Mouse (Mus musculus) thymus, adult 18-20 months (tissue): ENCODE data around the gene Msi2.

Experiments used
- DNase-seq, 2 experiments: peaks; one replicate each; pipeline ENCODE4 v3.0.0; 2022; ENCODE audit warnings: mixed read lengths in 2 of 2

Msi2 gene

DNA sequence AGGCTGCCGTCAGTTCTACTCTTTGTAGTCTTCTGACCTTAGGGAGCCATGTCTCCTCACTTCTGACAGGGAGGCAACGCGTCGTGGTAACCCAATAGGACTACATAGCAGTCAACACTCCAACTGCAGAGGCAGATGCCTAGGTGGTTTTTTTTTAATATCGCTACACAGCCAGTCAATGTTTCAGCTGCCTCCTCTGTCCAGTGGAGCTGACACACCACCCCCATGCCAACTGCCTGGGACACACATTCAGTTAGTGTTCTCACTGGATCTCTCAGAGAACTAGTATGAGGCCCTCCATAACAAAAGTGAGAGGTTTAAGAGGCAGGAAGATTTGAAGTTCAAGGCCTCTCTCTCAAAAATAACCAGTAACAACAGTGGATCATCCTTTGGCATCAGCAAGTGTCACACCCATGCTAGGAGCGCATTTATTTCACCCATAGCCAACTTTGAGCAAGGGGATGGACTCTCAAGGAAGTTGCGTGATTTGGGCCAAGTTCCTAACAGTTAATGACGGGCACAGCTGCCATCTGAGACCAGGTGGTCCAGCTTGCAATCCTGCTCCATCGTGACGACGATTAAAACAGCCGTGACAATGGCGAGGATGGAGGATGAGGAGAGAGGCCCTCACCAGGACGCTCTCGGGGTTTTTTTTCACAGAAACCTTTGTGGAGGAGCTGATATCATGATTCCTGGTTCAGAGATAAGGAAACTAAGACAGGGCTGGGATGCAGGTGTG, 8.3 kb downstream of the Msi2 start:
- no peak for DNase-seq

DNA sequence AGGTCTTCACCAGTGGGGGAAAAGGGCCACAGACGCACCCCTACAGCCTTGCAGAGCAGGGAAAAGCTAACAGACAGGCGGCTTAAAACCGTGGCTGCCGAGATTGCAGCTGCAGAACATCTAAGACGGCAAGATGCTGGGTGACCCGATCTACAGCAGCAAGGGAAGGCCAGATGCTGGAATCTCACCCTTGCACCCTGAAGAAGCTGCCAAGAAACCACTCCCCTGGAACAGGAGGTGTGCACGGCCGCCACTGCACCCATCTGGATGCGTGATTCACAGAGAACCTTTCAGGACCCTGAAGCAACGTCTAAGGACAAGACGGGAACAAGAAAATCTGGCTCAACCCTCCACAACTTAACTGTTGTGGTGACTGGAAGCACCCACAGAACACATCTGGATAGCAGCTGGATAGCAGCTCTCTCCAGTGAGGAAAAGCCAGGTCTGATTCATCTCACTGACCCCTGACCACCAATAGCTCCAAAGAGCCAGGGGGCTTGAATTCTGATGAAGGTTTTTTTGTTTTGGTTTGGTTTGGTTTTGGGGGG, 11.0 kb downstream of the Msi2 start:
- DNase-seq: no peak

DNA sequence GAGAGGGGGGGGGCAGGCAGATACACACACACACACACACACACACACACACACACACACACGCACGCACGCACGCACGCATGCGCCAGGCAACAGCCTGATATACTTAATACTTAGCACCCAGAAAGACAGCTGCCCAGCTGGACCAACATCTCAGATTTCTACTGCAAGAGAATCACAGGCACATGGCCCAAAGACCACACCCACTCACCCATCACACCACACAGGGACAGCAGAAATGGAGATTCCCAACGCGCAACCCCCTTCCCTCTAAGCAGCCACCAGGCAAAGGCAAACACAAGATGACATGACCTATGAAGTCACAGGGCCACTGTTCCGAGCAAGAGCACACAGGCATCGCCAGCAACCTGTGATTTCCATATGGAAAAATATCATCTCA, 13.6 kb downstream of the Msi2 start:
- no peak for DNase-seq

DNA sequence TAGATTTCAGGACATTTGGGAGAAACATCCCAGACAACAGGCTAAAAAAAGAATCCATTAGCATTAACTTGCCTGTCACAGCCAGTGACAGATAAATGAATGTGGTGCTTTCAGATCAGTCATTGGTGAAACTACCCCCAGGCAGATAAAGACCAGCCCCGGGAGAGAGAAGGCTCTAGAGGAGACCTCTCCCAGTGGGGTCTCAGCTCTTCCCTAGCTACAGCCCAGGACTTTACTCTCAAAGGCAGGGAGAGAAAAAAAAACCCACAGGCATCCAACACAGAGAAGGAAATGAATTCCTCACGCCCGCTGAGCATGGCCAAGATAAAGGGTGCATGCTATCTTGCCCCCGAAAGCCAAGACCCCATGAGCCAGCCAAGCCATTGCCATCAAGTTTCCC, 15.1 kb downstream of the Msi2 start:
- no peak for DNase-seq

DNA sequence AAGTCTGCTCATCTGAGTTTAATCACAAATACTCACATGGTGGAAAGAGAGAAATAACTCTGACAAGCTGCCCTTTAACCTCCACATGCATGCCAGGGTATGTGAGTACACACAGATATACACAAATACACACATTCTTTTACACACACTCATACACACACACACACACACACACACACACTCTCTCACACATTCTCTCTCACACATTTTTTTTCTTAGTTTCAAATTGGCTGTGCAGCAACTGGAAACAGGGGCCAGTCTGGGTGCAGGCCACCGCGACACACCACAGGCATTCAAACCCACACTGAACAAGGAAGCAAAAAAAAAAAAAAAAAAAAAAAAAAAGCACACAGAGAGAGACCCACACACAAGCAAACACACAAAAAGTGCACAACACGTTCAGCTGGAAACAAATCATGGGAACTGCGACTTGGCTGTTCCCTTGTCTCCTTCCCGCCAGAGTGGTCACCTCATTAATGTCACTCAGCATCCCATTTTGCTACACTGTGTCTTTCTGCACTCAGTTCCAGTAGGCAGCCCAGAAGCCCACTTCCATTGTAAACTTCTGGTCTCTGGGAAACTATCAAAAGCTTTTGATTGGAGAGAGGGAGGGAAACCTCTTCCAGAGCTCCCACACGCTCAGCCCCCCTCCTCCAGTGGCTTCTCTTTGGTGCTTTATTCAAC, 16.2 kb downstream of the Msi2 start:
- no peak for DNase-seq

DNA sequence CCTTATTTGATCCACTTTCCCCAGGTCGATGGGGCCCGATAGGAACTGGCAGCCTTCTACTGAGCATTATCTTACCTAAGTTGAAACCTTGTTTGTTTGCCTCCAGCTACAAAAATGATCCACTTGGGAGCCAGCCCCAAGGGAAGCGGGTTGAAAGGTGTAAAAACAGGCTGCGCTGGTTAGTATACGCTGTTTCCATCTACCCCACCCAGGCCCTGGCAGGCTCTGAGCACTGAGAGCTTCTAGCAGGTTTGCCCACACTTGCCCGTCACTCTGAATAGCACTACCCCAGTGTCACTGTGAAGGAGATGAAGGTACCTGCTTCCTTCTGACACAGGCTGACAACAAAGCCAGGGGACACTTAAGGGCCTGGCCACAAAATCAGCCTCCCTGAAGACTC, 17.3 kb downstream of the Msi2 start:
- DNase-seq: no peak

DNA sequence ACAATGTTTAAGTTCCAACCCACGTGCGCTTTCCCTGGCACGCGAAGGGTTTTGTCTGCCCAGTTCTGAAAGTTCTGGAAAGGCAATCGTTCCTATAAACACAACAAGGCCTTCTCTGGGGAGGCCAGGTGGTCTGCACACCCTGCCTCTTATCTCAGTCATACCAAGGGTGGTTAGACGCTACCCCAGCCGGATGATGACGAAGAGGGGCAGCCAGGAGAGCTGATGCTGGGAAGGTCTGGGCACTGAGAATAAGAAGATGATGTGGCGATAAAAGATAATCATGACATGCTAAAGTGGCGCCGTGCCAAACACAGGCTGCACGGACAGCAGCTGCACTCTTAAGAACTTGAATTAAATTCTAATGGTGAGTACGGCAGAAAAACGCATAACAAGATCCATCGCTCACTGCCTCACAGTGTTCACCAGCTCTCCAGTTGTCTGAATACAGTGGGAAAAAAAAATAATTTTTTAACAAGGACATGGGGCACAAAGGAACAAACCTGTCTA, 18.1 kb downstream of the Msi2 start:
- DNase-seq: no peak

DNA sequence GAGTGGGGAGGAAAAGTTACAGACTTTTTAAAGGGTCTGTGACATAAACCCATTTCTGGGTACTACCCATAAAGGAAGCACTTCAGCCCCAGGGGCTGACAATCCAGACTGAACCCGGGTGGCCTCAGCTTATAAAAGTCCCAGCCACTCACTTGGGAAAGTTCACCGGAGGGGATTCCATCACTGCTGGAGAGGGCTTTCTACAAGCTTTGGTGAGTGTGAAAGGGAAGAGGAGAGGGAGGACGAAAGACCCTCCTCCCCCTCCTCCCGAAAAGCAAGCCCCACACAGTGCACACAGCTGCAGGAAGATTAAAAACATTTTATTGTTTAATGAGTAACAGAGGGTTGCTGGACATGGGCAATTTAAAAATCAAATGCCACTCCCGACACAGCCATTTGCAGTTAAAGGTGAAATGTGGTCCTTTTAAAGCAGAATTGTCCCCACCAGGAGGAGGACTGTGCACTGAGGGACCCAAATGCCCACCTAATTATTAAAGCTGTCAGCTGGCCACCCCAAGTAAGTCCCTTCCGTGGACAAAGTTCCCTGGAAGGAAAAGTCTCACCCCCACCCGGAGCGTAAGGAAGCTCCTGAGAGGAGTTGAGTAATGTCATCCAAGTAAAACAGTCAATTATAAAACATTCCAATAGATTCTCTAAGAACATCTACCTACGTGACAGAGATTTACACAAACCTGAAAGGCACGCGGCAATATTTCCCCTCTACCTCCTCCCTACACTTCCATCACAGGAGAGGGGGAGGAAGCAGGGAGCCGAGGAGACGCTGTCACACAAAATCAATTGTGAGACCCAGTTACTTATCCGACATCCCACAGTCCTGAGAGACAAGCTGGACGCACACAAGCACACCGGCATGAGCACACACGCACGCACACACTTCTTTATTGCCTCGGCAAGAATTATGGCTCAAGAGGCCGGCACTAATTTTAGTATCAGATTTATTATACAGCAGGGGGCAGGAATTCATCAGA, 24.1 kb downstream of the Msi2 start:
- no peak for DNase-seq

DNA sequence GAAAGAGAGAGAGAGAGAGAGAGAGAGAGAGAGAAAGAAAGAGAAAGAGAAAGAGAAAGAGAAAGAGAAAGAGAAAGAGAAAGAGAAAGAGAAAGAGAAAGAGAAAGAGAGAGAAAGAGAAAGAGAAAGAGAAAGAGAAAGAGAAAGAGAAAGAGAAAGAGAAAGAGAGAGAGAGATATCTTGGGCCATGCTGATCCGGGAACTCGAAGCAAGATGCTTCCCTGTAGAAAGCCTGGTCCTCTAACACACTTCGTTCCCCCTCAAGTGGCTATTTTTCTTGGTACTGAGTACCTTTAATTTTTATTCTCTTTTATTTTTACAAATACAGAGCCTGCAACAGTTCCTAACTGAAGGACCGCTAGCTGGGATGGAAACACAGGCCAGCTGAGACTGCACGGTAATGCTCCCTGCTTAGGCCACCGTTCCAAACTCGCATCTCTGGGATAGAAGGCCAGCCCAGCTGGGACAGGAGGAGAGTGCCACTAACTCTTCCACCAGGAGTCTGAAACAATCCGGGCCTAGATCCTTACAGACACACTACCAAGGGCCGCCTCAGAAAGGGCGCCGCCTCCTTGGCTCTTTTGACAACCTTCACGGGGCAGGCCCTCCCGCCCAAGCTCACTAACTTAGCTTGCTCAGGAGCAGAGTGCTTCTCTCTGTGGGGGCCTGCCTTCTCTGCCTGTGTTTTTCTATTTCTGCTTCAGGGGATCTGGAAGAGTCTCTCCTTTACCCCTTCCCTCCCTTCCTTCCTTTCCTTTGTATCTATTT, 25.1 kb downstream of the Msi2 start:
- no peak for DNase-seq

DNA sequence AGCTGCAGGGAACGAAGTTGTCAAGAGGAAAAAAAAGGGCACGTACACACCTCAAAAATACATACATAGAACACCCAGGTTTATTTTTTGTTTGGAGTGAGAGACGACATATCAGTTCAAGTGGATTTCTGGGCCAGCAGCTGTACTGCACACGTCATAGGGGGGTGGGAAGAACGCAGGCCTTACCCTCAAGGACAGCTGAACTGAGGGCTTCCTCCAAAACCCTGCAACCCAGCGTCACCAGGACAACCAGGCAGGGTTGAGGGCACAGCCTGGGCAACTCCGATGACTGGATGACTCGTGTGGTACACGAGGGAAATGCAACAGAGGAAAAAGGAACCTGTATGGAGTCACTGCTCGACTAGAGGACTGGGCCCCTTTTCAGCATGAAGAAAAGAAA, 25.9 kb downstream of the Msi2 start:
- peak in 1 of 2 experiments; percentile 34 for DNase-seq

DNA sequence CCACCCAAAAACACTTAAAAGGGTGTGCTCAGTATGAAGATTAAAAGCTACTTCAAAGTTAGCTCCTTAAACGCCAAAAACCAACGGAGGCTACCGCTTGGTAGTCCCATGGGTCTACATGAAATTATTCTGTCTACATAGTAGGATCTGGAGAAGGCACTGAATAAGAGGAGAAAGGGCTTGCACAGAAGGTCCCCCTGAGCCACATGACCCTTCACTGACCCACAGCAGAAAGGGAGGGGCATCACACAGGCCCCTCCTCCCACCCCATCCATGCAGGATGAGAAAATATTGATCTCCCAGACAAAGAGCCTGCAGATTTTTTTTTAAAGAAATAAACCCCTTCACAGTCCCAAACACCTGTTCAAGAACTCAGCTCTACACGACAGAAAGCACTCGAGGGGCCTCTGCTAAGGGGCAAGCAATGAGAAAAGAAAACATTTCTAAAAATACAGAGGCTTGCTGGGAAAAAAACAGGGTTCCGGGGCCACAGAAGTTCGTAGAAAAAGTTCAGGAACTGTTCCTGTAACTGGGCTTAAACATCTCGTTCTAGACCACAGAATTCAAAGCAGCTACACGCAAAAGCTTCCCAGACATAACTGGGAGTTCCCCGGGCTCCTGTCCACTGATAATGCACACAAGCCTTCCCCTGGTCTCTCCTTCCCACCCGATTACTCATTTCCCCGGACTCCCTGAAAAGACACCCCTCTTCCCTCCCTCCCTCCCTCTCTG, 27.6 kb downstream of the Msi2 start:
- DNase-seq: no peak

DNA sequence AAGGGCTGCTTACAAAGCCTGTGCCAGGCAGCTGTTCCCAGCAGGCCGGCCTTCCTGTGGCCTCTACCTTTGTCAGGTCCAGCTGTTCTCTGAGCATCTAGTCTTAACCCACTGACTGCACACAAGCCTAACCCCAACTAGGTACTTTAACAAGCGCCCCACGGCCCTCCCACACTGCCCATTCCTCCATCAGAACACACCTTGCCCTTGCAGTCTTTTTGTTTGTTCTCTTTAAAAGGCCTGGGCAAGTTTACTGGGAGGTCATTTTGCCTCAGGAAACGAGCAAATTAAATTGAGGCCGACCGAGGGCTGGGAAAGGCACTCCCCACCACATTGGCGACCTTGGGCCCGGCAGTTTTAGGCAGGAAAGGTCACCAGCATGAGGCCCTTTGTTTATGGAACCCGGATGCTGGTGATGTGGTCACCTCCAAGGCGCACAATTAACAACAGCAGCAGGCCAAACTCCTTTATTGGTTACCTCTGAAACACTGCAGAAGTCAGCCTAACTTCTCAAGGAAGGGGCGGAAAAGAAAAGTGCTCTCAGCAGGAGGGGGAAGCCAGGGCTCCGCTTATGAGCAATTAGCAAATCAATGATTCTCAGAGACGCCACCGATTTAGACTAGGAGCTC, 28.4 kb downstream of the Msi2 start:
- no peak for DNase-seq

DNA sequence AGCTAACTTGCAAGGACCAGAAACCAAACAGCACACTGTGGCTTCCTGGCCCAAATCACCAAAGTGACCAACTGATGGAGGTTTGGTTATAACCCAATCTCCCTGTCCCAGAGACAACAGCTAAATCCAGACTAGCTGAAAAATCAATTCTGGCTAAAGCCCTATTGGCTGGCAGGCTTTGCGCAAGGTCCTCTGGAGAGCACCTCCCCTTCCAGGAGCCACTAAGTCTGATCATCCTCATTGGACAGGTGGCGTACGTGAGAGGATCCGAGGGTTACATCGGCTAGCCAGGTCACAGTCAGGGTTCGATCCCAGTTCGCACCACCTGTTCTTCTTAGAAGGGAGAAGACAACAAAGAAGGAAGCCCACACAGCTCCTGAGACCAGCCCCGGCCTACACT, 29.7 kb downstream of the Msi2 start:
- DNase-seq: no peak

DNA sequence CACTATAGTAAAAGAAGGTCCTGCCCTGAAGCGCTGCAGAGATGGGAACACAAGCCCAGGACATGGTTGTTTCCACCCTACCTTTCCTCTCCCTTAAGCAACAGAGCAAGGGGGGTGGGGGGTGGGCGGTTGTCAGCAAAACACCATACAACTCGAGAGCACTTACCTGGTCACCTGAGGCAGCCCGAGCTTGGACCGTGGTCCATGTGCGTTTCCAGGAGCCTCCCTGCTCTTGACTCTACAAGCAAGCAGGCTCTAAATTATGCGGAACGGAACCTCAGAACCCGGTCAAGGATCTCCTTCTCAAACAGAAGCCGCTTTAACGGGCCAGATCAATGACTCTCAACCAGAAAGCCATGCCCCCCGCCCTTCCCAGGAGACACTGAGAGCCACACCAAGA, 30.6 kb downstream of the Msi2 start:
- DNase-seq: no peak

DNA sequence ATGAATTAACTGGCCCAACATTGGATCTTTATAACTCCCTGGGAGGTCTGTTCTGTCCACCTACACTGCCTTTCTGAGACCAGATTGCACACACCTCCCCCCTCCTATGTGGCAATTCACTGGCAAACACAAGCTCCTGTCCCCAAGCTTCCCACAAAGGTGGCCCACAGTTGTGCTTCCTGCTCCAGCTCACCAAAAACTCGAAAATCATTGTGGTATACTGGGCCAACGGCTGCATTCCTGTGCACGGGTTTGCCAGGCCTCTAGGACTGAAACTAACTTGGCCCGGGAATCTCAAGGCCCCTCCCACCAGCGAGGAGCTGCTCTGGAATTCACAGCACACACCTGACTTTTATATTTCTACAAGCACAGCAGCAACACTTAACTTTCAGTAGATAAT, 31.3 kb downstream of the Msi2 start:
- no peak for DNase-seq

DNA sequence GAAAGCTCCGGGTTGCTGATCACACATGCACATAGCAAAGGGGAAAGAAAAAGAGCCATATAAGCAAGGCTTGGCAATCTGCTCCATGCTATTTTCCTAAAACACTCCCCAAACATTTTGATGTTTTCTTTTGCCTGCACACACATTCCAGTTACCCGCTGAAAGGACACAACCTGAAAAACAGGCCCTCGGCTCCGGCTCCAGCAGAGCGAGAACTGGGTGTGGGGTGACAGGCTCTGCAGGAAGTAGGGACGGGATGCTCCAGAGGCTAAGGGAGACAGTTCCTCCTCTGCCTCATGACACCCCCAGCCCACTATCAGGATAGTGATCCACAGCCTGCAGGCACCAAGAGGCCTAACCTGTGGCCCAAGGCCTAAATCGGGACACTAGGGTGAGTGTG, 32.3 kb downstream of the Msi2 start:
- no peak for DNase-seq

DNA sequence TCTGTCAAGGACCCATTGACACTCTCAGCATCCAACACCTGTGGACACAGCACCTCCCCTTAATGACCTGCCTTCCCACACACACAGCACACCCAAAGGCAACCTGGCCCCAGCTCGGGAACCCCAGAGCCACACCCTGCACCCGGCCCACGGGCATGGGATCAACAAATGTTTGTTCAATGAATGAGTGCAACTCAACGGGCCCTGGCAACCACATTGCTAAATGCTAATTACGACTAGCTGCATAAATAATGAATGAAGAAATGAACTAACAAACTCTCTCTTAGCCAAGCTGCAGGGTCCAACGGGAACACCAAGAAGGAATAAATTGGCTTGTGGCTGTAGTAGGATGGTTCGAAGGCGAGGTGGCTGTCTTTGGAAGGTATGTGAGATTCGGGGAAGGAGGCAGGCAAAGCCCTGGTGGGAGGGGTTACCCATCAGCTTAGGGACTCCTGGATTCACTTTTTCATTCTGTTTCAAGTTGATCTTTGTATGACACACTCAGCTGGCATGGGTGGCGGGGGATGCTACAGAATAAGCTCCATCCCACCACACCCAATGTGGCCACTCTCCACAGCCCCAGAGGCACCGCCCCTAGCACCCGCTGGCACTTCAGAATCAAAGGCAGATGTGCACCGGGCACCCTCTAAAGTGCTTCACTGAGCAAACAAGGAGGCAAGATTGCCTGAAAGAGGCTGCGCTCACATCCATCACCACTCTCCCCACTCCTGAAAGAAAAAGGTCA, 35.1 kb downstream of the Msi2 start:
- DNase-seq: no peak

DNA sequence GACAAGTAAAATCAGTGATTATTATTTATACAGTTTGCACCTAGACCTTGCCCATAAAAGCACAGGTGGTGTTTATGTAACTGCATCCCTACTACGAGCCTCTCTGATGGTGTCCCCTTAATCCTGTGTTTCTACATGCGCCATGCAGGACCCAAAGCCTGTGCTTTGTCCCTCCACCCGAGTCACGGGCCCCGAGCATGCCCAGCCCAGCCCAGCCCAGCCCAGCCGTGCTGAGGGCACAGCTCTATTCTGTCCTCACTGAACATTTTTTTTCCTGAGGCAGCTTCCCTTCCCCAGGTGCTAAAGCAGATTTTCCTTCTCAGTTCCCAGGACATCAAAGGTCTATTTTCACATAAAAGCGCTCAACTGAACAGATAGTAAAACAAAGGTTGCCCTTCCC, 41.0 kb downstream of the Msi2 start:
- no peak for DNase-seq

DNA sequence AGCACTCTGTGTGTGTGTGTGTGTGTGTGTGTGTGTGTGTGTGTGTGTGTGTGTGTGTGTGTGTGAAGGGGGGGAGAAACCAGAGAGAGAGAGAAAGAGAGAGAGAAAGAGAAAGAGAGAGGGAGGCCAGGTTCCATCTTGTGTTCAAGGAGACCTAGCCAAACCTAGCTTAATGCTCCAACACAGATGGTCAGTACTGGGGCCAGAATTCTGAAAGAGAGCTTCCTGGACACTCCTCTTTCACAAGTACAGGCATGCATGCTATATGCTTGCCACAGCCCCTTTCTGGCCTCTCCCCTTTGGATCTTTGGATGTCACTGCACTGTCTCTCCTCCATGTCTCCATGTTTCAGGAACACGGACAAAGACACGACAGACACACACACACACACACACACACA, 41.7 kb downstream of the Msi2 start:
- no peak for DNase-seq
